Mouse (Mus musculus): Measurements from ENCODE around the gene Wwox.

GRCm38 (mm10) chr8:114839998-114840397 is 400.5 kb downstream of the Wwox start:
- no peak for TF ChIP-seq POLR2A (IDR thresholded peaks at IDR 0.05; ENCODE audit: control insufficient read depth, low read depth, low read length)
- TF ChIP-seq CTCF (IDR thresholded peaks at IDR 0.05; ENCODE audit: control insufficient read depth, insufficient read depth, insufficient replicate concordance, low read depth, low read length), result no peak
